Mouse (Mus musculus) embryonic facial prominence, embryonic 13.5 days (tissue): ENCODE results near the gene Ing5. TPM values are rescaled to one million over a fixed set of nuclear protein-coding genes. Genes with fewer than 3 reads are reported as not detected.
"Not testable (repeated sequence)": the region's sequence is repeated elsewhere in the genome, so short reads cannot be mapped to it uniquely, and the experiment has no call there.

ENCODE experiments used
- ATAC-seq: fragments of 200-750 bp; cut with Nextera tagmentation; 2 replicates; pipeline ENCODE4 v1.8.0; 2017; ENCODE audit warnings: low read depth; ENCODE audit not compliant: insufficient number of reproducible peaks, insufficient read depth, low FRiP score, low TSS enrichment
- H3K27ac ChIP-seq: fragments of 300-500 bp; sonication (generic); 2 replicates; pipeline ENCODE4 v1.5.1; 2015; ENCODE audit warnings: moderate library complexity, mild to moderate bottlenecking, inconsistent platforms
- H3K27me3 ChIP-seq: fragments of 300-500 bp; sonication (generic); 2 replicates; pipeline ENCODE4 v1.6.1; 2015; ENCODE audit warnings: mild to moderate bottlenecking, inconsistent platforms
- H3K36me3 ChIP-seq: fragments of 300-500 bp; sonication (generic); 2 replicates; pipeline ENCODE4 v1.6.1; 2015; ENCODE audit warnings: mild to moderate bottlenecking, inconsistent platforms
- H3K4me1 ChIP-seq: fragments of 300-500 bp; sonication (generic); 2 replicates; pipeline ENCODE4 v1.6.1; 2015; ENCODE audit warnings: inconsistent platforms
- H3K4me2 ChIP-seq: fragments of 300-500 bp; sonication (generic); 2 replicates; pipeline ENCODE4 v1.6.1; 2015; ENCODE audit warnings: moderate library complexity, mild to moderate bottlenecking, inconsistent platforms
- H3K4me3 ChIP-seq: fragments of 300-500 bp; sonication (generic); 2 replicates; pipeline ENCODE4 v1.5.1; 2015; ENCODE audit warnings: mild to moderate bottlenecking, inconsistent platforms
- H3K9ac ChIP-seq: fragments of 300-500 bp; sonication (generic); 2 replicates; pipeline ENCODE4 v1.6.1; 2015; ENCODE audit warnings: mild to moderate bottlenecking, inconsistent platforms
- H3K9me3 ChIP-seq: fragments of 300-500 bp; sonication (generic); 2 replicates; pipeline ENCODE4 v1.6.1; 2016; ENCODE audit warnings: inconsistent platforms
- WGBS: fragments of 180-500 bp; shearing (Covaris S2); methylation state at CpG from one replicate; pipeline ENCODE4 v1.1.7; 2015; ENCODE audit warnings: mixed read lengths; 5-methylcytosine and 5-hydroxymethylcytosine counted together
- polyA plus RNA-seq: library from polyadenylated mRNA; unstranded; fragments of >200 nt; fragmentation: Nextera tagmentation; extraction: Ambion mirVana; gene quantifications from 2 replicates; pipeline ENCODE4 v1.2.1, GENCODE M21; 2015

Ing5 gene
- polyA plus RNA-seq, 1 experiment from 2014 or later, result 16.5 TPM

DNA sequence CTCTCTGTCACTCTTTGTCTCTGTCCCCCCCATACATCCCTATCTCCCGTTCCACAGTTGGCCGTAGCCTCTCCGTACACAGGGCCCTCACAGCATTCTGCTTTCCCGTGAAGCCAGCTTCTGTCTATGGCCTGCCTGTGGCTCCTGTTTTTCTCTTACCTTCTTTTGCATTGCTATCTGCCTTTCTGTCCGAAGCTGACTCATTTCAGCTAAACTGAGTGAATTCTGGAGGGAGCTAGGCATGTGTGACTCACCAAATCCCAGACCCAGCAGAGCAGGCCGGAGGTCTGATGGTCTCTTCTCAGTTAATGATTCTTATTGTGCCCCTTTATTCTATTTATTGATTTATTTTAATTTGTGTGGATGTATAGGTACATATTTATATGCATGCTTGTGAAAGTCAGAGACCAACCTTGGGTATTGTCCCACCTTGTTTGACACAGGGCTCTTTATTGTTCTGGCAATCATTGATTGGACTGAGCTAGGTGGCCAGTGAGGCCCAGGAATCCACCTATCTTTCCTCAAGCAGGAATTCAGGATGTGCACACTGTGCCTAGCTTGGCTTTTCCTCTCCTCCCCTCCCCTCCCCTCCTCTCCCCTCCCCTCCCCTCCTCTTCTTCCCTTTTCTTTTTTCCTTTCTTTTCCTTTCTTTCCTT, 32.2 kb downstream of the Ing5 start:
- no peak overlapping the region for H3K9ac ChIP-seq
- H3K4me3 ChIP-seq, result no peak overlapping the region
- no peak for ATAC-seq
- H3K27me3 ChIP-seq, result no peaks in the 10 kb centered on the region
- 91% methylated on average over 6 of the region's 6 CpGs for WGBS
- peaks cover 34% of the 10 kb centered on the region for H3K36me3 ChIP-seq
- no peaks in the 10 kb centered on the region for H3K4me1 ChIP-seq
- H3K9me3 ChIP-seq, result no peaks in the 10 kb centered on the region
- no peak overlapping the region for H3K27ac ChIP-seq
- no peak overlapping the region for H3K4me2 ChIP-seq

DNA sequence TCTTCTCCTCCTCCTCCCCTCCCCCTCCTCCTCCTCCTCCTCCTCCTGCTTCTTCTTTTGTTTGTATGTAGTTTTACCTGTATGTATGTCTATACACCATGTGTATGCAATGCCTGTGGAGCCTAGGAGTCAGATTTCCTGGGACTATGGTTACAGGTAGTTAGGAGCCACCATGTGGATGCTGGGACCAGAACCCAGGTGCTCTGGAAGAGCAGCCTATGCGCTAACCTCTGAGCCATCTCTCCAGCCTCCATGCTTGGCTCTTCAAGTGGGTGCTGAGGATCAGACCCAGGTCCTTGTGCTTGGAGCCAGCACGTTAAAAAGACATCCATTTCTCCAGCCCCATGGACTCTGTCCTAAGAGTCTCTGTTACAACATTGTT, 32.8 kb downstream of the Ing5 start:
- no peak for ATAC-seq
- Histone ChIP-seq H3K4me3 (no peak overlapping the region), H3K4me2 (no peak overlapping the region), H3K9me3 (no peaks in the 10 kb centered on the region), H3K27ac (no peak overlapping the region), H3K27me3 (no peaks in the 10 kb centered on the region), H3K36me3 (peaks cover 34% of the 10 kb centered on the region), H3K4me1 (no peaks in the 10 kb centered on the region), H3K9ac (no peak overlapping the region)
- WGBS, result 78% methylated on average over 2 of the region's 2 CpGs

- H3K4me1 ChIP-seq, result no peaks in the 10 kb centered on the region
- no peak overlapping the region for H3K9ac ChIP-seq
- no peak overlapping the region for H3K4me3 ChIP-seq
- no peak for ATAC-seq
- no peaks in the 10 kb centered on the region for H3K27me3 ChIP-seq
- H3K36me3 ChIP-seq, result peaks cover 34% of the 10 kb centered on the region
- no peak overlapping the region for H3K4me2 ChIP-seq
- H3K27ac ChIP-seq, result no peak overlapping the region
- whole genome bisulfite sequencing, result 91% methylated on average over 8 of the region's 8 CpGs
- no peaks in the 10 kb centered on the region for H3K9me3 ChIP-seq
Measured at GRCm38 (mm10) chr1:93837335-93837734, 33.6 kb downstream of the Ing5 start.

DNA sequence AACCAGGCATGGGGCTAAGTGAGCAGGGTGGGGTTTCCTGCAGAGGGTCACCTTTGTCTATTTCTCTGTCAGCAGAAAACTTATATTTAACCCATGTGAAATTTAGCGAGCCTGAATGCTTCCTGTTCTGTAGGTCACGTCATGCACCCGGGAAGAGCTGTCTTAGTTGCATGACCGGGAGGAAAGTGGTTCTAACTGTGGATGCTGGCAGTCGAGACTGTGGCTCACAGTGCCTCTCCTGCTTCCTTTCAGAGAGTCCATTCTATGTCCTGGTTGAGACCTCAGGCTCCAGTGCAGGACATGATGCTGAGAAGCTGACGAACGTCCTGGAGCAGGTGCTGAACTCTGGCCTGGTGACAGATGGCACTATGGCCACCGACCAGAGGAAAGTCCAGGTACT, 34.8 kb downstream of the Ing5 start:
- H3K9me3 ChIP-seq, H3K4me2 ChIP-seq, H3K27ac ChIP-seq, H3K4me1 ChIP-seq, ATAC-seq, H3K27me3 ChIP-seq, H3K9ac ChIP-seq, H3K4me3 ChIP-seq: not testable (repeated sequence)
- 90% methylated on average over 8 of the region's 8 CpGs for WGBS
- H3K36me3 ChIP-seq, result peaks cover 34% of the 10 kb centered on the region

DNA sequence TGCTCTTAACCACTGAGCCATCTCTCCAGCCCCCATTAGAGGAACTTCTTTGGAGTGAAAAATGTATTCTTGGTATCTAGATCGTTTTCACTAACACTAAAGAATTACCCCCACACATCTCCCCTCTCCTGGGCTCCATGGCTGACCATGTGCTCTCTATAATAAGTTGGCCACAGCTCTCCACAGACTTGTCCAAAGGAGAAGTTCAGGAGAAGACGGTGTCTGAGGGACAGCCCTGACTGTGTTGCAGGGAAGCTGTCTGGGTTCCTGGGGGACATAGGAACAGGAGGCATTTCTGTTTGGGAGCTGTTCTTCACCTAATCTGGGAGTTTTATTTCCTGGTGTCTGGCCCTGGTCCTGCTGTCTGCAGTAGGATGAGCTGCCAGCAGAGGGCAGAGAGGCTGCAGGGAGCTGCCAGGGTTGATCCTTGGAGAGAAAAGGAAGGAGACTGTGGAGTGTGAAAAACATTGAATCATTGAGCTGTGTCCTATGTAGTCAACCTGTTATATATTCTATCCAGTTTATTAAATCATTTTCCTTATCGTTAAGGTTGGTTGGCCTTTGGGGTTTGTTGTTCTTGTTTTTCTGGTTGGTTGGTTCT, 42.1 kb downstream of the Ing5 start:
- H3K4me1 ChIP-seq, H3K9ac ChIP-seq, ATAC-seq, H3K9me3 ChIP-seq, H3K4me2 ChIP-seq, H3K36me3 ChIP-seq, H3K4me3 ChIP-seq, H3K27me3 ChIP-seq, H3K27ac ChIP-seq: not testable (repeated sequence)
- 64% methylated on average over 1 of the region's 3 CpGs for WGBS

DNA sequence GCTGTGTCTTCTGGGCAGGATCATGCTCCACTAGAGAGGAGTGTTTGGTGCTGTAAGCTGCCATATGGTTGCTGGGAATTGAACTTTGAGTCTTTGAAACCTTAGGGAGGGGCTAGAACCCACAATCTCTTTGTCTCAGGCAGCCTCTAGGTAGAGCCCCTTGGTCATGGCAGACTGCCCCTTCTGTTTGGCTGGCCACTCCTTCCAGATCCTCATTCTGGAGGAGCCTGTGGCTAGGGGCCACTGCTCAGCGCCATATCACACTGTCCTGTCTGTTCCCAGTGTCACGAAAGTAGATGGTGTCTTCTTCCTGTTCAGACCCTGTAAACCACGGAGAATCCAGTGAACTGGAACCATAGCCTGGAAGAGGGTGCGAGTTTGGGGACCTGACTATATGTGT, 52.0 kb downstream of the Ing5 start:
- H3K9ac ChIP-seq, H3K27me3 ChIP-seq, H3K4me3 ChIP-seq, H3K4me2 ChIP-seq, H3K9me3 ChIP-seq, H3K27ac ChIP-seq, ATAC-seq, H3K4me1 ChIP-seq: not testable (repeated sequence)
- WGBS, result 87% methylated on average over 4 of the region's 4 CpGs
- H3K36me3 ChIP-seq, result peaks cover 10% of the 10 kb centered on the region; the same call in 1 of the 2 replicates

- Histone ChIP-seq H3K9ac (no peak overlapping the region), H3K4me1 (no peaks in the 10 kb centered on the region), H3K9me3 (no peaks in the 10 kb centered on the region), H3K36me3 (no peaks in the 10 kb centered on the region), H3K27me3 (no peaks in the 10 kb centered on the region), H3K27ac (no peak overlapping the region), H3K4me2 (no peak overlapping the region), H3K4me3 (no peak overlapping the region)
- 86% methylated on average over 6 of the region's 6 CpGs for WGBS
- no peak for ATAC-seq
Measured at GRCm38 (mm10) chr1:93857370-93857769, 53.6 kb downstream of the Ing5 start.

DNA sequence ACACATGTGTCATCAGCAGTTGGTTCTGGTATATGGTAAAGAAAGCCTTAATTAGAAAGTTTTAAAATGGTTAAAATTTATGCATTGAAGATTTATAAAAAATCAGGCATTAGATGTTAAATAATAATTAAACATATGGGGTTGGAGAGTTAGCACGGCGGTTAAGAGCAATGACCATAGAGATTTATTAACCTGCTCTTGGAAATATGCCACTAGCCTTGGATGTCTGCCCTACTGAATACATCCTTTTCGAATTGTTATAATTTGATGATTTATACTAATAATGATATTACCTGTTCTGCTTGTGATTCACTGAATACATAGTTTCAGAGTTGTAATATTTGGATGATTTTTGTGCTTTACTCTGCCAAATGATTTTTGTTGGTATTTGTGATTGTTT, 54.2 kb downstream of the Ing5 start:
- H3K4me1 ChIP-seq, result no peaks in the 10 kb centered on the region
- H3K27ac ChIP-seq, result no peak overlapping the region
- H3K4me3 ChIP-seq, result no peak overlapping the region
- no peak overlapping the region for H3K9ac ChIP-seq
- H3K9me3 ChIP-seq, result no peaks in the 10 kb centered on the region
- no peaks in the 10 kb centered on the region for H3K27me3 ChIP-seq
- no peak for ATAC-seq
- H3K4me2 ChIP-seq, result no peak overlapping the region
- H3K36me3 ChIP-seq, result no peaks in the 10 kb centered on the region
- 91% methylated on average over 3 of the region's 3 CpGs for WGBS

- Histone ChIP-seq H3K27me3 (no peaks in the 10 kb centered on the region), H3K9me3 (no peaks in the 10 kb centered on the region), H3K4me2 (no peak overlapping the region), H3K4me3 (no peak overlapping the region), H3K27ac (no peak overlapping the region), H3K36me3 (no peaks in the 10 kb centered on the region), H3K9ac (no peak overlapping the region), H3K4me1 (no peaks in the 10 kb centered on the region)
- no peak for ATAC-seq
Measured at GRCm38 (mm10) chr1:93859619-93860018, 55.9 kb downstream of the Ing5 start.

DNA sequence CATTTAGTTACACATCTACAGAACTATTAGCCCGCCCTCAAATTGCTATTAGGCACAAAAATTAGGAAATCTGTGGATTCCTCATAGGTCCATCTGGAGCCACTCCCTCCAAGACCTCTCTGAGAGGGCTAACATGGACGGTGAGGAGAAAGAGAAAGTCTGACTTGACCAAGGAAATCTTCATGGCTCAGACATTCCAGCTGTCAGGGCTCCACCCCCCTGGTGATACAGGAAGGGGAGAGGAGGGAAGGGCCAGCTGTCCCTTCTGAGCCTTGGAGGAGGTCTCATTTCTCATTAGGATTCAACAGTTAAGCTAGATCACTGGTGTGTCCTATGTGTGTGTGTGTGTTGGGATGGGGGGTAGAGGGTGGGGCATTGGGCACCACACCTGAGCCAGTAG, 57.3 kb downstream of the Ing5 start, which contains the start of gene Gal3st2:
Gene Gal3st2, plus strand, starts transcription at position 259 of the 400 bp plus-strand sequence.
- H3K27me3 ChIP-seq, H3K36me3 ChIP-seq, H3K9ac ChIP-seq, H3K9me3 ChIP-seq, ATAC-seq, H3K27ac ChIP-seq, H3K4me3 ChIP-seq, H3K4me1 ChIP-seq, H3K4me2 ChIP-seq: not testable (repeated sequence)
- WGBS, result 54% methylated on average over 2 of the region's 2 CpGs
